Mouse (Mus musculus) stomach, embryonic 14.5 days (tissue): ENCODE results near the gene Slc25a35. TPM values are rescaled to one million over a fixed set of nuclear protein-coding genes. Genes with fewer than 3 reads are reported as not detected.
"Not testable (repeated sequence)": the region's sequence is repeated elsewhere in the genome, so short reads cannot be mapped to it uniquely, and the experiment has no call there.

Source experiments
- ATAC-seq: fragments of 200-750 bp; cut with Nextera tagmentation; 2 replicates; pipeline ENCODE4 v1.8.0; 2017; ENCODE audit warnings: low read depth, moderate TSS enrichment; ENCODE audit not compliant: insufficient number of reproducible peaks, insufficient read depth, low FRiP score
- H3K27ac ChIP-seq: fragments of 300-500 bp; sonication (generic); 2 replicates; pipeline ENCODE4 v1.5.1; 2014; ENCODE audit warnings: mild to moderate bottlenecking, low read length, moderate library complexity, mixed read lengths
- H3K27me3 ChIP-seq: fragments of 300-500 bp; sonication (generic); 2 replicates; pipeline ENCODE4 v1.6.1; 2014; ENCODE audit warnings: low read length, control low read depth, mixed read lengths; ENCODE audit not compliant: control insufficient read depth, insufficient read depth
- H3K36me3 ChIP-seq: fragments of 300-500 bp; sonication (generic); 2 replicates; pipeline ENCODE4 v1.6.1; 2014; ENCODE audit warnings: mild to moderate bottlenecking, control low read depth, low read length, moderate library complexity, mixed read lengths; ENCODE audit not compliant: control insufficient read depth, insufficient read depth
- H3K4me1 ChIP-seq: fragments of 300-500 bp; sonication (generic); 2 replicates; pipeline ENCODE4 v1.6.1; 2014; ENCODE audit warnings: low read length, control low read depth, mixed read lengths; ENCODE audit not compliant: control insufficient read depth, insufficient read depth
- H3K4me2 ChIP-seq: fragments of 300-500 bp; sonication (generic); replicated peaks from 2 replicates; pipeline ENCODE4 v1.6.1; 2014; ENCODE audit warnings: low read depth, low read length, control low read depth
- H3K4me3 ChIP-seq: fragments of 300-500 bp; sonication (generic); 2 replicates; pipeline ENCODE4 v1.5.1; 2014; ENCODE audit warnings: low read depth, low read length, control low read depth
- H3K9ac ChIP-seq: fragments of 300-500 bp; sonication (generic); replicated peaks from 2 replicates; pipeline ENCODE4 v1.6.1; 2014; ENCODE audit warnings: low read depth, mild to moderate bottlenecking, control low read depth, low read length, moderate library complexity, mixed read lengths
- H3K9me3 ChIP-seq: fragments of 300-500 bp; sonication (generic); 2 replicates; pipeline ENCODE4 v1.6.1; 2016; ENCODE audit warnings: low read depth, low read length, control low read depth; ENCODE audit not compliant: control insufficient read depth
- WGBS: fragments of 180-500 bp; shearing (Covaris S2); extraction: QIAGEN DNeasy Blood & Tissue Kit; methylation state at CpG from one replicate; pipeline ENCODE4 v1.1.7; 2014; 5-methylcytosine and 5-hydroxymethylcytosine counted together
- polyA plus RNA-seq: library from polyadenylated mRNA; unstranded; fragments of >200 nt; fragmentation: Nextera tagmentation; extraction: Ambion mirVana; gene quantifications from 2 replicates; pipeline ENCODE4 v1.2.1, GENCODE M21; 2014

Gene Slc25a35
- polyA plus RNA-seq, 1 experiment from 2014 or later, result 4.1 TPM

- H3K4me2 ChIP-seq, result peak overlapping the region; percentile 44
- H3K4me3 ChIP-seq, result peak overlapping the region; percentile 25; the same call in 1 of the 2 replicates
- H3K27me3 ChIP-seq, result no peaks in the 10 kb centered on the region
- no peaks in the 10 kb centered on the region for H3K9me3 ChIP-seq
- 71% methylated on average over 5 of the region's 5 CpGs for WGBS
- H3K4me1 ChIP-seq, result no peaks in the 10 kb centered on the region
- H3K36me3 ChIP-seq, result no peaks in the 10 kb centered on the region
- H3K27ac ChIP-seq, result no peak overlapping the region
- peak; percentile 33; the same call in 1 of the 2 replicates for ATAC-seq
- no peak overlapping the region for H3K9ac ChIP-seq
Observed at GRCm38 (mm10) chr11:68955473-68955872, 12.5 kb upstream of the Slc25a35 start.

- H3K9ac ChIP-seq, result no peak overlapping the region
- no peaks in the 10 kb centered on the region for H3K27me3 ChIP-seq
- H3K4me2 ChIP-seq, result no peak overlapping the region
- H3K4me1 ChIP-seq, result no peaks in the 10 kb centered on the region
- 37% methylated on average over 3 of the region's 3 CpGs for WGBS
- ATAC-seq, result no peak
- peak overlapping the region; percentile 15; the same call in 1 of the 2 replicates for H3K27ac ChIP-seq
- no peaks in the 10 kb centered on the region for H3K9me3 ChIP-seq
- no peak overlapping the region for H3K4me3 ChIP-seq
- no peaks in the 10 kb centered on the region for H3K36me3 ChIP-seq
Observed at GRCm38 (mm10) chr11:68956107-68956506, 11.8 kb upstream of the Slc25a35 start.

GRCm38 (mm10) chr11:68956697-68957096 lies 11.2 kb upstream of the Slc25a35 start:
- H3K4me2 ChIP-seq, result no peak overlapping the region
- peak overlapping the region; percentile 39; the same call in 1 of the 2 replicates for H3K27ac ChIP-seq
- H3K9ac ChIP-seq, result no peak overlapping the region
- peak overlapping the region; percentile 9; the same call in 1 of the 2 replicates for H3K4me3 ChIP-seq
- H3K4me1 ChIP-seq, result no peaks in the 10 kb centered on the region
- no peak for ATAC-seq
- H3K9me3 ChIP-seq, result no peaks in the 10 kb centered on the region
- WGBS, result 29% methylated on average over 13 of the region's 13 CpGs
- H3K27me3 ChIP-seq, result no peaks in the 10 kb centered on the region
- no peaks in the 10 kb centered on the region for H3K36me3 ChIP-seq

DNA sequence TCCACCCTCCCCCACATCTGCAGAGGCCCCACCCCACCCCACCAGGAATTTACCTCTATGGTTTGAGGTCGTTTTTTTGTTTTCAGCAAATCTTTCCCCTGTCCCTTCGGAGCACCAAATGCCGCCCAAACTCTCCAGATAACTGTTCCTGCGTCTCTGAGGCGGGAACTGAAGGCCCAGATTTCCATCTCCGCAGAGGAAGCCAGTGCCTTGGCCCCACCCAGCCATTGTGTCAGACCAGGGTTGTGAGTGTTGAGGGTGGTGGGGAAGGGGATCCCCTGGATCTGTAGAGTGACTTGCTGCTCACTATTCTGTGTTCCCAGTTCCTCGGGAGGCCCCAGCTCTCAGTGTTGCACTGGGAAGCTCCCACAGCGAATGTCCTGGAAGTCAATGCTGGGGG lies 10.6 kb upstream of the Slc25a35 start, which contains the start of gene Arhgef15:
Gene Arhgef15 (minus strand): TSS at position 173 of the 400 bp plus-strand sequence.
- H3K9me3 ChIP-seq, result no peaks in the 10 kb centered on the region
- 42% methylated on average over 8 of the region's 8 CpGs for WGBS
- no peak within 1 kb of the TSS for H3K4me2 ChIP-seq
- no peaks in the 10 kb centered on the region for H3K27me3 ChIP-seq
- no peaks in the 10 kb centered on the region for H3K4me1 ChIP-seq
- no peak for ATAC-seq
- H3K4me3 ChIP-seq, result peak within 1 kb of the TSS; percentile 9; the same call in 1 of the 2 replicates
- no peak within 1 kb of the TSS for H3K9ac ChIP-seq
- peak within 1 kb of the TSS; percentile 39; the same call in 1 of the 2 replicates for H3K27ac ChIP-seq
- H3K36me3 ChIP-seq, result no peaks in the 10 kb centered on the region

DNA sequence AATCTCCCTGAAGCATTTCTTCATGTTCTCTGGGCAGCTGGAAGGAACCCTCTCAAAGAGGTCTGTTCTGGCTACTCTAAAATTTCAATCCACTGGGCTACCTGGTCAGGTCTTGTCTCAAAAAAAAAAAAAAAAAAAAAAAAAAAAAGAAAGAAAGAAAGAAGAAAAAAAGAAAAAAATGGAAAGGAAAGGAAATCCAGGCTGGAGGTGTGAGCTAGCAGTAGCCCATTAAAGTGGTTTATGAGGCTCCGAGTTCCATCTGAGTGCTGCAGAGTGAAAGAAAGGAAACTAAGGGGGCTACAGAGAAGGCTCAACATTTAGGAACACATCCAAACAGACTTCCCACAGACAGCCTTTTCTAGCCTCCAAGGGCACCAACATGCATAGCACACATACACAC lies 10.0 kb upstream of the Slc25a35 start:
- Histone ChIP-seq H3K4me2 (no peak overlapping the region), H3K36me3 (no peaks in the 10 kb centered on the region), H3K4me3 (no peak overlapping the region), H3K27ac (no peak overlapping the region), H3K9me3 (no peaks in the 10 kb centered on the region), H3K9ac (no peak overlapping the region), H3K27me3 (no peaks in the 10 kb centered on the region), H3K4me1 (no peaks in the 10 kb centered on the region)
- WGBS, result 89% methylated on average over 1 of the region's 1 CpGs
- no peak for ATAC-seq

GRCm38 (mm10) chr11:68961596-68961995 lies 6.3 kb upstream of the Slc25a35 start:
- WGBS, result 61% methylated on average over 3 of the region's 3 CpGs
- H3K9ac ChIP-seq, result no peak overlapping the region
- H3K27me3 ChIP-seq, result no peaks in the 10 kb centered on the region
- H3K4me2 ChIP-seq, result no peak overlapping the region
- no peak overlapping the region for H3K27ac ChIP-seq
- H3K9me3 ChIP-seq, result no peaks in the 10 kb centered on the region
- H3K36me3 ChIP-seq, result no peaks in the 10 kb centered on the region
- no peaks in the 10 kb centered on the region for H3K4me1 ChIP-seq
- ATAC-seq, result no peak
- no peak overlapping the region for H3K4me3 ChIP-seq

GRCm38 (mm10) chr11:68962159-68962558 lies 5.8 kb upstream of the Slc25a35 start:
- H3K4me1 ChIP-seq, H3K36me3 ChIP-seq, ATAC-seq, H3K9me3 ChIP-seq, H3K9ac ChIP-seq, H3K27me3 ChIP-seq, H3K4me2 ChIP-seq, H3K27ac ChIP-seq, H3K4me3 ChIP-seq: not testable (repeated sequence)
- WGBS, result 15% methylated on average over 11 of the region's 11 CpGs

DNA sequence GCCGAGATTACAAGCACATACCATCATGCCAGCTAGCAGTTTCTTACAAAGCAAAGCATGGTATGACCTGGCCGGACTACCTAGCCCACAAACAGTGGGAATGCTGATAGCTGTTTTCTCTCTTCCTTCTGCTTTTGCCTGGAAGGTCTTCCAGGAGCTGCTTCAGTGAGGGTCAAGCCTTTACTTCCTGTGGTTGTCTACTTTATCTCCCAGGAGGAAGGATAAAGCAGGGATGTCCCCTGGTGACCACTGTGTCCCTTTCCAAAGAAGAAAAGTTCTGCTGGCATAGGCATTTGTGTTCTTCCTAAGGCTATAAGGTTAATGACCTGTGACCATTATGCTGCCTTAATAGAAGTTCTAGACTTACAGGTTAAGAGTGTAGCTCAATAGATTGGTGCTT lies 4.5 kb upstream of the Slc25a35 start:
- peaks cover 3% of the 10 kb centered on the region; the same call in 1 of the 2 replicates for H3K4me1 ChIP-seq
- H3K36me3 ChIP-seq, result no peaks in the 10 kb centered on the region
- WGBS, result 83% methylated on average over 2 of the region's 2 CpGs
- no peak overlapping the region for H3K27ac ChIP-seq
- no peak overlapping the region for H3K4me2 ChIP-seq
- no peaks in the 10 kb centered on the region for H3K9me3 ChIP-seq
- H3K27me3 ChIP-seq, result no peaks in the 10 kb centered on the region
- no peak overlapping the region for H3K9ac ChIP-seq
- ATAC-seq, result no peak
- no peak overlapping the region for H3K4me3 ChIP-seq

DNA sequence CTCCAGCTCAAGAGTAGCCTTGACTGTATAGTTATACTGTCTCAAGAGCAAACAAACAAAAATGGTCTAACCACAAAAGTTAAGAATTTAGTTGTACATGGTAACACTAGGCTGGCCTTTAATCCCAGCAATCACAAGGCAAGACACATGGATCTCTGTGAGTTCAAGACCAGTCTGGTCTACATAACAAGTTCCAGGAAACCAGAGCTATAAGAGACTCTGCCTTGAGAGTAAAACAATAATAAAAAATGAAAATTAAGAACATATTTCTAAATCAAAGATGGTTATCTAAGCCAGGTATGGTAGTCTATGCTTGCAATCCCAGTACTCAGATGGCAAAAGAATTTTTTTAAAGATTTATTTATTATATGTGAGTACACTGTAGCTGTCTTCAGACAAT lies 2.9 kb upstream of the Slc25a35 start:
- H3K27ac ChIP-seq, result no peak overlapping the region
- no peaks in the 10 kb centered on the region for H3K36me3 ChIP-seq
- no peaks in the 10 kb centered on the region for H3K9me3 ChIP-seq
- no peak overlapping the region for H3K4me2 ChIP-seq
- no peak for ATAC-seq
- no peak overlapping the region for H3K4me3 ChIP-seq
- H3K27me3 ChIP-seq, result no peaks in the 10 kb centered on the region
- peaks cover 6% of the 10 kb centered on the region; the same call in 1 of the 2 replicates for H3K4me1 ChIP-seq
- H3K9ac ChIP-seq, result no peak overlapping the region
